Mouse (Mus musculus): Measurements from ENCODE around the gene Tmem182. TPM values are rescaled to one million over a fixed set of nuclear protein-coding genes. Genes with fewer than 3 reads are reported as not detected.

Gene Tmem182
- polyA plus RNA-seq, 1 experiment from 2014 or later, result 1.5 TPM

- 59% methylated on average over 26 of the region's 26 CpGs for WGBS
- no peak overlapping the region for H3K27ac ChIP-seq
Observed at GRCm38 (mm10) chr1:40874456-40875375, 69.3 kb downstream of the Tmem182 start.

GRCm38 (mm10) chr1:40879051-40879450 lies 73.7 kb downstream of the Tmem182 start:
- 15% methylated on average over 9 of the region's 9 CpGs for WGBS
- H3K4me3 ChIP-seq, result no peak overlapping the region

More at GRCm38 (mm10) chr1:40874456-40875375, 69.3 kb downstream of the Tmem182 start:
- peak overlapping the region; percentile 51 for H3K4me2 ChIP-seq
- peaks cover 7% of the 10 kb centered on the region; the same call in 1 of the 2 replicates for H3K4me1 ChIP-seq
- H3K9ac ChIP-seq, result no peak overlapping the region
- H3K9me3 ChIP-seq, result no peaks in the 10 kb centered on the region
- H3K36me3 ChIP-seq, result no peaks in the 10 kb centered on the region
- H3K4me3 ChIP-seq, result 0 out of 2 replicates have a peak overlapping the region, but pooled peaks have one; percentile 7
- peak; percentile 28; the same call in 1 of the 2 replicates for ATAC-seq (ENCODE audit: borderline replicate concordance, extremely low read depth, low FRiP score, low TSS enrichment)
- 0 out of 2 replicates have a peak, but pooled peaks cover 3% of the 10 kb centered on the region for H3K27me3 ChIP-seq

GRCm38 (mm10) chr1:40879526-40879925 lies 74.1 kb downstream of the Tmem182 start:
- Histone ChIP-seq H3K4me1 (0 out of 2 replicates have a peak, but pooled peaks cover 3% of the 10 kb centered on the region), H3K36me3 (no peaks in the 10 kb centered on the region), H3K27me3 (no peaks in the 10 kb centered on the region), H3K9me3 (no peaks in the 10 kb centered on the region), H3K4me2 (no peak overlapping the region), H3K9ac (no peak overlapping the region), H3K27ac (no peak overlapping the region), H3K4me3 (no peak overlapping the region)
- 75% methylated on average over 6 of the region's 6 CpGs for WGBS
- ATAC-seq (ENCODE audit: borderline replicate concordance, extremely low read depth, low FRiP score, low TSS enrichment), result no peak

More at GRCm38 (mm10) chr1:40879051-40879450, 73.7 kb downstream of the Tmem182 start:
- H3K27me3 ChIP-seq, result no peaks in the 10 kb centered on the region
- H3K27ac ChIP-seq, result no peak overlapping the region
- H3K9ac ChIP-seq, result no peak overlapping the region
- peaks cover 7% of the 10 kb centered on the region; the same call in 1 of the 2 replicates for H3K4me1 ChIP-seq
- H3K36me3 ChIP-seq, result no peaks in the 10 kb centered on the region
- ATAC-seq (ENCODE audit: borderline replicate concordance, extremely low read depth, low FRiP score, low TSS enrichment), result no peak
- H3K4me2 ChIP-seq, result no peak overlapping the region
- H3K9me3 ChIP-seq, result no peaks in the 10 kb centered on the region

GRCm38 (mm10) chr1:40880527-40880926 lies 75.1 kb downstream of the Tmem182 start:
- Histone ChIP-seq H3K9me3 (no peaks in the 10 kb centered on the region), H3K4me3 (no peak overlapping the region), H3K9ac (no peak overlapping the region), H3K27ac (no peak overlapping the region), H3K4me1 (no peaks in the 10 kb centered on the region), H3K27me3 (no peaks in the 10 kb centered on the region), H3K4me2 (no peak overlapping the region), H3K36me3 (no peaks in the 10 kb centered on the region)
- ATAC-seq (ENCODE audit: borderline replicate concordance, extremely low read depth, low FRiP score, low TSS enrichment), result no peak
- 36% methylated on average over 2 of the region's 2 CpGs for WGBS

GRCm38 (mm10) chr1:40883856-40884255 lies 78.5 kb downstream of the Tmem182 start:
- Histone ChIP-seq H3K36me3 (no peaks in the 10 kb centered on the region), H3K4me3 (no peak overlapping the region), H3K4me2 (no peak overlapping the region), H3K27ac (no peak overlapping the region), H3K9me3 (no peaks in the 10 kb centered on the region), H3K9ac (no peak overlapping the region), H3K4me1 (no peaks in the 10 kb centered on the region), H3K27me3 (no peaks in the 10 kb centered on the region)
- 72% methylated on average over 2 of the region's 2 CpGs for WGBS
- ATAC-seq (ENCODE audit: borderline replicate concordance, extremely low read depth, low FRiP score, low TSS enrichment), result no peak

GRCm38 (mm10) chr1:40884943-40885342 lies 79.5 kb downstream of the Tmem182 start:
- H3K4me2 ChIP-seq, result no peak overlapping the region
- ATAC-seq (ENCODE audit: borderline replicate concordance, extremely low read depth, low FRiP score, low TSS enrichment), result no peak
- no peak overlapping the region for H3K4me3 ChIP-seq
- H3K27ac ChIP-seq, result no peak overlapping the region
- H3K36me3 ChIP-seq, result no peaks in the 10 kb centered on the region
- no peaks in the 10 kb centered on the region for H3K4me1 ChIP-seq
- 68% methylated on average over 6 of the region's 6 CpGs for WGBS
- H3K27me3 ChIP-seq, result no peaks in the 10 kb centered on the region
- H3K9me3 ChIP-seq, result no peaks in the 10 kb centered on the region
- no peak overlapping the region for H3K9ac ChIP-seq

- Histone ChIP-seq H3K27ac (no peak overlapping the region), H3K9me3 (no peaks in the 10 kb centered on the region), H3K9ac (no peak overlapping the region), H3K27me3 (no peaks in the 10 kb centered on the region), H3K4me3 (no peak overlapping the region), H3K4me2 (no peak overlapping the region), H3K4me1 (no peaks in the 10 kb centered on the region), H3K36me3 (no peaks in the 10 kb centered on the region)
- ATAC-seq (ENCODE audit: borderline replicate concordance, extremely low read depth, low FRiP score, low TSS enrichment), result 0 out of 2 replicates have a peak, but pooled peaks have one; percentile 31
- WGBS, result 31% methylated on average over 12 of the region's 12 CpGs
Observed at GRCm38 (mm10) chr1:40887673-40888072, 82.3 kb downstream of the Tmem182 start.

- Histone ChIP-seq H3K9me3 (no peaks in the 10 kb centered on the region), H3K27me3 (no peaks in the 10 kb centered on the region), H3K4me2 (no peak overlapping the region), H3K9ac (no peak overlapping the region), H3K27ac (no peak overlapping the region), H3K4me3 (no peak overlapping the region), H3K36me3 (no peaks in the 10 kb centered on the region), H3K4me1 (no peaks in the 10 kb centered on the region)
- no peak for ATAC-seq (ENCODE audit: borderline replicate concordance, extremely low read depth, low FRiP score, low TSS enrichment)
- WGBS, result 82% methylated on average over 8 of the region's 8 CpGs
Observed at GRCm38 (mm10) chr1:40888396-40889040, 83.1 kb downstream of the Tmem182 start.

- no peaks in the 10 kb centered on the region for H3K9me3 ChIP-seq
- H3K4me2 ChIP-seq, result no peak overlapping the region
- H3K4me1 ChIP-seq, result no peaks in the 10 kb centered on the region
- no peak overlapping the region for H3K9ac ChIP-seq
- H3K27ac ChIP-seq, result no peak overlapping the region
- 87% methylated on average over 14 of the region's 14 CpGs for WGBS
- ATAC-seq (ENCODE audit: borderline replicate concordance, extremely low read depth, low FRiP score, low TSS enrichment), result no peak
- H3K4me3 ChIP-seq, result no peak overlapping the region
- H3K36me3 ChIP-seq, result no peaks in the 10 kb centered on the region
- H3K27me3 ChIP-seq, result no peaks in the 10 kb centered on the region
Observed at GRCm38 (mm10) chr1:40889617-40890016, 84.2 kb downstream of the Tmem182 start.

GRCm38 (mm10) chr1:40890246-40890645 lies 84.8 kb downstream of the Tmem182 start:
- Histone ChIP-seq H3K36me3 (no peaks in the 10 kb centered on the region), H3K27me3 (no peaks in the 10 kb centered on the region), H3K9me3 (no peaks in the 10 kb centered on the region), H3K4me3 (no peak overlapping the region), H3K4me1 (no peaks in the 10 kb centered on the region), H3K9ac (no peak overlapping the region), H3K4me2 (no peak overlapping the region), H3K27ac (no peak overlapping the region)
- 61% methylated on average over 8 of the region's 8 CpGs for WGBS
- ATAC-seq (ENCODE audit: borderline replicate concordance, extremely low read depth, low FRiP score, low TSS enrichment), result no peak

GRCm38 (mm10) chr1:40903712-40904111 lies 98.3 kb downstream of the Tmem182 start:
- no peak for ATAC-seq (ENCODE audit: borderline replicate concordance, extremely low read depth, low FRiP score, low TSS enrichment)
- no peaks in the 10 kb centered on the region for H3K4me1 ChIP-seq
- no peak overlapping the region for H3K4me2 ChIP-seq
- H3K9me3 ChIP-seq, result no peaks in the 10 kb centered on the region
- H3K4me3 ChIP-seq, result no peak overlapping the region
- no peak overlapping the region for H3K9ac ChIP-seq
- H3K36me3 ChIP-seq, result no peaks in the 10 kb centered on the region
- H3K27me3 ChIP-seq, result no peaks in the 10 kb centered on the region
- H3K27ac ChIP-seq, result no peak overlapping the region
